Mouse (Mus musculus) olfactory bulb, adult 2 months (tissue): ENCODE measurements around the gene Rpl23a. TPM values are rescaled to one million over a fixed set of nuclear protein-coding genes. Genes with fewer than 3 reads are reported as not detected.

ENCODE experiments used
- H3K27ac ChIP-seq: fragments of 200-500 bp; 2 replicates; pipeline ENCODE4 v1.5.1; 2012; ENCODE audit warnings: low read depth, low read length; ENCODE audit not compliant: insufficient read depth
- H3K4me1 ChIP-seq: fragments of 200-500 bp; 2 replicates; pipeline ENCODE4 v1.6.1; 2012; ENCODE audit warnings: low read length; ENCODE audit not compliant: control insufficient read depth, insufficient read depth
- H3K4me3 ChIP-seq: fragments of 200-500 bp; 2 replicates; pipeline ENCODE4 v1.5.1; 2012; ENCODE audit warnings: mild to moderate bottlenecking, low read depth, low read length, moderate library complexity; ENCODE audit not compliant: insufficient read depth
- CTCF ChIP-seq: fragments of 200-500 bp; IDR thresholded peaks from 2 replicates; pipeline ENCODE4 v1.5.1; 2012; ENCODE audit warnings: low read depth, mild to moderate bottlenecking, low read length, moderate library complexity; ENCODE audit not compliant: insufficient read depth
- POLR2A ChIP-seq: fragments of 200-500 bp; IDR thresholded peaks from 2 replicates; pipeline ENCODE4 v1.6.1; 2012; ENCODE audit warnings: mild to moderate bottlenecking, low read depth, low read length, moderate library complexity; ENCODE audit not compliant: insufficient read depth
- WGBS: fragments of 180-500 bp; shearing (Covaris S2); methylation state at CpG from one replicate; pipeline ENCODE4 v1.1.7; 2018; 5-methylcytosine and 5-hydroxymethylcytosine counted together
- polyA plus RNA-seq: library from polyadenylated mRNA; stranded (reverse); fragments of >200 nt; gene quantifications from 2 replicates; pipeline ENCODE4 v1.2.4, GENCODE M21; 2012; ENCODE audit warnings: low replicate concordance; ENCODE audit not compliant: missing spikeins, insufficient read depth, insufficient read length

Gene Rpl23a
- polyA plus RNA-seq, 1 experiment: not detected

DNA sequence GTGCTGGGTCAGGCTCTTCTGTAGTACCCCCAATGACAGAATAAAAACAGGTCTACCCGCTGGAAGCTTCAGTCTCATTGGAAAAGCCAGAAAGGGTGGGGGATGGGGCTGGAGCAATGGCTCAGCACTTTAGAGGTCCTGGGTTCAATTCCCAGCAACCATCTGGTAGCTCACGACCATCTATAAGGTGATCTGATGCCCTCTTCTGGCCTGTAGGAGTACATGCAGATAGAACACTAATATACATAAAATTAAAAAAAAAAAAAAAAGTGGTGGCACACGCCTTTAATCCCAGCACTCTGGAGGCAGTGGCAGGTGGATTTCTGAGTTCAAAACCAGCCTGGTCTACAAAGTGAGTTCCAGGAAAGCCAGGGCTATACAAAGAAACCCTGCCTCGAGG lies 12.1 kb downstream of the Rpl23a start:
- WGBS: 67% methylated on average over 4 of the region's 4 CpGs
- Histone ChIP-seq H3K4me3 (no peak overlapping the region), H3K4me1 (no peaks in the 10 kb centered on the region), H3K27ac (no peak overlapping the region)
- TF ChIP-seq POLR2A: no peak
- no peak for TF ChIP-seq CTCF

GRCm38 (mm10) chr11:78170306-78170705 lies 13.1 kb downstream of the Rpl23a start:
- TF ChIP-seq CTCF: no peak
- no peak for TF ChIP-seq POLR2A
- no peak overlapping the region for H3K4me3 ChIP-seq
- WGBS: 95% methylated on average over 15 of the region's 15 CpGs
- no peak overlapping the region for H3K27ac ChIP-seq
- peaks cover 6% of the 10 kb centered on the region for H3K4me1 ChIP-seq

- 60% methylated on average over 19 of the region's 19 CpGs for WGBS
- TF ChIP-seq POLR2A: no peak
- no peak for TF ChIP-seq CTCF
- Histone ChIP-seq H3K4me1 (peaks cover 18% of the 10 kb centered on the region), H3K27ac (no peak overlapping the region), H3K4me3 (no peak overlapping the region)
These were observed 14.6 kb downstream of the Rpl23a start for GRCm38 (mm10) chr11:78168541-78169468.

- Histone ChIP-seq H3K27ac (no peak overlapping the region), H3K4me3 (no peak overlapping the region), H3K4me1 (peaks cover 27% of the 10 kb centered on the region)
- no peak for TF ChIP-seq POLR2A
- no peak for TF ChIP-seq CTCF
- WGBS: 92% methylated on average over 14 of the region's 14 CpGs
These were observed 16.0 kb downstream of the Rpl23a start for GRCm38 (mm10) chr11:78167257-78167959.

GRCm38 (mm10) chr11:78166640-78167039 lies 16.7 kb downstream of the Rpl23a start:
- Histone ChIP-seq H3K4me1 (peaks cover 33% of the 10 kb centered on the region), H3K27ac (no peak overlapping the region), H3K4me3 (no peak overlapping the region)
- 90% methylated on average over 6 of the region's 6 CpGs for WGBS
- no peak for TF ChIP-seq POLR2A
- no peak for TF ChIP-seq CTCF

DNA sequence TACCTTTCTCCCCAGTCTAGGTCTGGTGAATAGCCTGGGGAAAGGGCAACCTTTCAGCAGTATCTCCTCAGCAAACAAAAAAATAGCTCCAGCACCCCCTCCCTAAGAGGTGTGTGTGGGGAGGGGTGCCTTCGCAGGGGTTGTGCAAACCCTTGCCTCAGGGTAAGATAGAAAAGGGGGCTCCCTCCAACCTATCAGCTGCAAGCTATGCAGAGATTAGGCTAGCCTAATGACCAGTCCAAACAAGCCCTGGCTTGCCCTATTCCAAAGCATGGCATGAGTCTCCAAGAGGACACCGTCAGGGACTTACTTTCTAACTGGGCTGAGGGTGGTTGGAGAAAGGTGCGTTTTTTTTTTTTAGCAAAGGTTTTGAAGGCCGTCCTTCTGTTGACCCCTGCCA lies 17.2 kb downstream of the Rpl23a start:
- 60% methylated on average over 4 of the region's 4 CpGs for WGBS
- no peak for TF ChIP-seq POLR2A
- no peak for TF ChIP-seq CTCF
- no peak overlapping the region for H3K27ac ChIP-seq
- H3K4me3 ChIP-seq: no peak overlapping the region
- peaks cover 33% of the 10 kb centered on the region for H3K4me1 ChIP-seq

GRCm38 (mm10) chr11:78165761-78166109 lies 17.6 kb downstream of the Rpl23a start:
- Histone ChIP-seq H3K4me1 (peaks cover 33% of the 10 kb centered on the region), H3K4me3 (peak overlapping the region; percentile 78), H3K27ac (no peak overlapping the region)
- 2% methylated on average over 16 of the region's 16 CpGs for WGBS
- TF ChIP-seq POLR2A (no peak), CTCF (no peak)

GRCm38 (mm10) chr11:78164924-78165760 lies 18.2 kb downstream of the Rpl23a start, which contains the start of gene Traf4:
Gene Traf4, minus strand, starts transcription at chr11:78165589.
- H3K4me3 ChIP-seq: peak within 1 kb of the TSS; percentile 78
- TF ChIP-seq CTCF (no peak), POLR2A (peak; percentile 68)
- H3K27ac ChIP-seq: peak within 1 kb of the TSS; percentile 65
- WGBS: under 1% methylated on average over 78 of the region's 78 CpGs
- peaks cover 33% of the 10 kb centered on the region for H3K4me1 ChIP-seq
